Mouse (Mus musculus): Measurements from ENCODE around the gene Lmbrd2.
A peak's percentile ranks its signal among the peaks of the same experiment; 100 is the strongest.

Gene Lmbrd2

DNA sequence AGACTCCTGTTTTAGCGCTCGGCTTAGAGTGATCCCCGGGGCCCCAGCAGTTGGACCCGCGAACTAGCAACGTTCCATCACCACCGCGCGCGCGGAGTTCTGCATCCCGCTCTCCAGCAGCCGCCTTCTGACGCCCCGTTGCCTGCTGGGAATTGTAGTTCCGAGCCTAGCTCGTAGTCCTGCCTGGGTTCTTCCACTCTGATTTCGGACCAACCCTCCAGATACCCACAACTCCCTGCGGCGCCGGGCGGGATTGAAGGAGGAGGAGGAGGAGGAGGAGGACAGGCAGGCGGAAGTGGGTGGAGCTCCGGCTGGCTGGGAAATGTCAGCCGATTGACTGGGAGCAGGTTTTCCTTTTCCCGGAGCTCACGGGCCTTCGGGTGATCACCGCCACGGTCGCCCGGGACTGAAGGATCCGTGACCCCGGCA lies at the start of gene Lmbrd2:
TSS of gene Lmbrd2 (plus strand) at position 299 of the 429 bp plus-strand sequence.
- peak; percentile 98 for DNase-seq (ENCODE audit: low read depth)

DNA sequence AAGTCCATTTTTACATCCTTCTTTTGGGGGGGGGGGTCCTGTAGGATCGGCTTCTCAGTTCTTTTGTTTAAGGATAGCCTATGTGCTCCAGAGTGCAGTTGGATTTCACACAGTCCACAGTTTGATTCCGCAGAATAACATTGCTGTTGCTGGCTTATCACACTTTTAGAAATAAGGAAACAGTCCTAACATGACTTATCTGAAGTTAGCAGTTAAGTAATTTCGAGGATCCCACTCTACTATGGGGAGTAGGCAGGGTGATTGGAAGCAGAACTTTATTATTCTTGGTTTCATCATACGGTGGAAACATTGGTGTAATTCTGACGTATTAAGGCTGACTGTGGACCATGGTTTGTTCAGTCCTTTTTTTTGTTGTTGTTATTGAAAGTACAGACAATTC lies 49.7 kb upstream of the Lmbrd2 start:
- DNase-seq (ENCODE audit: low read depth) = no peak

DNA sequence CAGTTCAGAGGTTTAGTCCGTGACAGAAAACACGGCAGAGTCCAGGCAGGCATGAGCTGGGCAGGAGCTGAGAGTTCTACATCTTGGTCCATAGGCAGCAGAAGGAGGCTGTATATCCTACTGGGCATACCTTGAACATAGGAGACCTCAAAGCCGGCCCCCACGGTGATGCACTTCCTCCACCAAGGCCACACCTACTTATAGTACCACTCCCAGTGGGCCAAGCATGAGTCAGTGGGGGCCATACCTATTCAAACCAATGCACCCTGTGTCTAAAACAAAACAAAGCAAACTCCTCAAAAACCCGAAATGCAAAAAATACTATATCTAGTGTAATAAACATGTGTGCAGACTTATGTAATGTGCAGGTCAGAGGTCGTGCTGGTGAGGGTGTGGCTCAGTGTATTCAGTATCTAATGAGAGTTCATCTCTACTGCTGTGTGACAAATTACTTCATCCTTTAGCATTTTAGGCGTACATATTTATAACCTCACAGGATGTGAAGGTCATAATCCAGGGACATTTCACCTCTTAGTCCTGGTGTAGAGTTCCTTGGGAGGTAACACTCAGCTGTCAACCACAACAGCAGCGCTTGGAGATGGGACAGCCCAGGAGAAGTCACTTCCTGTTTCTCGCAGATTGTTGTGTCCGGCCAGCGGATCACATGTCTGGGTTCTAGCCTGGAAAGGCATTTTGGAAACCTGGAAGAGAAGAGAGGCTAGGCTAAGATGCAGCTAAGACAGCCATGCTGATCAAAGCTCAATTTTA lies 46.6 kb upstream of the Lmbrd2 start:
- no peak for DNase-seq (ENCODE audit: low read depth)

DNA sequence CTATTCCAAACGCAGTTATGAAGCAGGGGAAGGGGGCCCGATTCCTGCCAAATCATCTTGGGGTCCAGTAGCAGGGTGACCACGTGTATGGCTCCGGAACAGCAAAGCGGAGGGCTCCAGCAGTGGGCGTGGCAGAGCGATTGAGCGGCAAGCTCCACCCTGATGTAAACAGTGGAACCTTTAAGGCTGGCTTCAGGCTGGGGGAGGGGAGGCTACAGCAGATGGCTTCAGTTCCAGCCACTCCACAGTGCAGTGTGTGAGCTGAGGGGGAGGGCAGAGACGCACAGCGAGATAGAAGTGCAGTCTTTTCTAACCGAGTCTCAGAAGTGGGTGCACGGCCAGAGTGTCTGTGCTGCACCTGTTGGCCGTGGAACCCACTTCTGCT lies 46.0 kb upstream of the Lmbrd2 start:
- DNase-seq (ENCODE audit: low read depth) = no peak

DNA sequence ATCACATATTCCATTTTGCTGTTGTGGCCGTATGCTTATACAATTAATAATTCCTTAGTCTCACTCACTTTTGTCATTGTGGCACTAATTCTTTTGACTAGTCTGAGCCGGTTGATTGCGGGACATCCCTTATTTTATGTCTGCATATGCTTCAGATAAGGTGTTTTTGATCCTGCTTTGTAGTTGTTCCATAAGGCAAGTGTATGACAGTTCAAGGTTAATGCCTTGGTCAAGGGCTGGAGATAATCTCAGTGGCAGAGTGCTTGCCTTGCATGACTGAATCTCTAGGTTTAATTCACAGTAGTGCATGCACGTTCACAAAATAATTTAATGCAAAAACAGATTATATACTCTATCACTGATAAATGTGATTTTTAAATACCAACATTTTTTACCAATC lies 43.5 kb upstream of the Lmbrd2 start:
- DNase-seq (ENCODE audit: low read depth) = no peak

DNA sequence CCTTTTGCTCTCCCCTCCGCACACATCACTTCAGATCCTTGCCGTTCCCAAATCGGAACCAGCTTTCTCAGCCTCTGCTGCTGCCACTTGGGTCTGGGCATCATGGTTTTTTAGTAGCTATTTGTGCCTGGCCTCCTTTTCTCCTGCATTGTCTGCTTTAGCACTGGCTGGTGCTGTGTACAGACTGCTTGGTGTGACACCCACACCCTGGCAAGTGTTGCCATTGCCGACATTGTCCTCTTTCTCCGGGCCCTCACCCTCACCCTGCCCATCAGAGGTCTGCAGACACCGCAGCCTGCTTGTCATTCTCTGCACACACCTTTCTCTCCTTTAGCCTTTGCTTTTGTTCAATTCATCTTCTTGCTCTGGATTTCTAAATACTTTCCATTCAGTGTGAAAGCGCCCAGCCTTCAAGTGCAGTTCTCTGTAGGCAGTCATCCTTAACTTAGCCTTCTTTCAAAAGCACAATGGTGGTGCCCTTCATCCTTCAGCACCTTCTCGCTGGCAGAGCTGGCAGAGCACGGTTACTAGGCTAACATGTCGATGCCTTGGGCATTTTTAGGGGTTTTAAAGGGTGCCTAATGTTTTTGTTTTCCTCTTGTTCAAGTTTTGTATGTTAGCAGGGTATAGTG lies 39.8 kb upstream of the Lmbrd2 start:
- DNase-seq (ENCODE audit: low read depth) = no peak

DNA sequence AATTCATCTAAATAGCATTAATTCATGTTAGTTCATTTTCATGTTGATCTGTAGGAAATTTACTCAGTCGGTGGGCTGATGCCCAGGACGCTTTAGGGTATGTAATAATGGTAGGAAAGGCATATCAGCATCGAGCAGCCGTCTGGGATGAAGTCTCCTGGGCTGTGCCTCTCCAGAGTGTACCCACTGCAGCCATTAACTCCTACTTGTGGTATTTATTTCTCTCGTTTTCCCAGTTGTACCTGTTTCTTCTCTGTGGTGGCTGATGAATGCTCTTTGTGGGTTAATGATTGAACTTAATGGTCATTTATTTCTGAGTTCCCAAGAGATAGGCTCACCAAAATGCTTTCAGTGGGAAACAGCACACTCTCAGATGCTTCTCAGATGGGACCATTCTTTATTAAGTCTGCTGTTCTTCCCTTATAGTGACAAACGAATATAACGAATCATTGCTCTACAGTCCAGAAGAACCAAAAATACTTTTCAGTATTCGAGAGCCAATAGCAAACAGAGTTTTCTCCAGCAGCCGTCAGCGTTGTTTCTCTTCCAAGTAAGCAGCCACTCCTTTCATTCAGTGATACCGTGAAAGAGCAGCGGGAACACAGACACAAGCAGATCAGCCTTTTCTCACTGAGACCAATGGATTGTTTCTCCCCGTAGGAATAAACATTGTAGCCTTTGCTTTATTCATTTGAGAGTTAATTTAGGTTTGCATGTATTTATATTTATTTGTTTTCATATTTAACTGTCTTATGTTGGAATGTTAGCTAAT lies 33.9 kb upstream of the Lmbrd2 start:
- DNase-seq (ENCODE audit: low read depth) = no peak

DNA sequence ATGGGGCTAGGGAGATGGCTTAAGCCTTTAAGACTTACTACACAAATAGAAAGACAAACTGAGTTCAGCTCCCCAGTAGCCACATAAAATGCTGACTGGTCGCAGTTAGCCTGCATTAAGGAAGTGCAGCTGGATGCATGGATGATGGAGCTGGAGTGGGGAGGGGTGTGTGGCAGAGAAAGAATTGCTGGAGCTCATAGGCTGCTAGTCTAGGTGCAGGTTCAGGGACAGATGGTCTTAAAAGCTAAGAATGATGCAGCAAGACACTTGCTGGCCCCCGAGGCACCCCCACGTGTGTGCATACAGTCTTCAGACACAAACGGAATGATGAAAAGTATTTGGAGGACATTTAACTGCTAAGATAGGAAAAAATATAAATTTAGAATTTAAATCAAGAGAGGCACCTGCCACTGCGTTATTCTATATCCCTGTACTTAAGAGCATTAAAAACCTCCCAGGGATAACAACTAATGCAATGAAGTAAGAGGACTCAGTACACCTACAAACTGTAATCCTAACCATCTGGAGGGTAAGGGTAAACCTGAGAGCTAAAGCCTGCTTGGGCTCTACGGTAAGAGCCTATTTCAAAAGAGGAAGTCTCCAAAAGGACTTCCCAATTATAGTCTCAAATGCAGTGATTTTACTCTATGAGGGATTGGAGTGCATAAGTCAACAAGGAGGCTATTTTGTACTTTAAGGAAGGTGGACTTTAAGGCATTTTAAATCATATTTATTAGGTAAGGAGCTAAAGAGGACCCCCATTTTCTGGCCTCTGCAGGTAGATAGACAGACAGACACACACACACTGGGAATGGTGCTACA lies 29.6 kb upstream of the Lmbrd2 start:
- no peak for DNase-seq (ENCODE audit: low read depth)

DNA sequence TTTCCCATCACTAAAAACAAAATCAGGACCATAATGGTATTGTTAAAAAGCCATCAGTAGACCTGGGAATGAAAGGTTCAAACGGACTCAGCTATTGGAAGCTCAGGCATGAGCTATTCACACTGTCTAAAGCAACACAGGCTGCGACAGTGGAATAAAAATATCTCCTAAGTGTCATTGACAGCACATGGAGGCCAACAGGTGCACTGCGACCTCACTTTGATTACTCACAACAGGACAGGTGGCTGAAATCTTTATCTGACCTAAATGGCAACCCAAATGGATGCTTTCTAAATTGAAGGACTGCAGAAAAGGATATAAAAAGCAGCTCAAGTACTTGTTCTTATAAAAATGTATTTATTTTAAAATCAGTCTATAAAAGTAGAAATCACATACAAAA lies 28.7 kb upstream of the Lmbrd2 start:
- DNase-seq (ENCODE audit: low read depth) = no peak

DNA sequence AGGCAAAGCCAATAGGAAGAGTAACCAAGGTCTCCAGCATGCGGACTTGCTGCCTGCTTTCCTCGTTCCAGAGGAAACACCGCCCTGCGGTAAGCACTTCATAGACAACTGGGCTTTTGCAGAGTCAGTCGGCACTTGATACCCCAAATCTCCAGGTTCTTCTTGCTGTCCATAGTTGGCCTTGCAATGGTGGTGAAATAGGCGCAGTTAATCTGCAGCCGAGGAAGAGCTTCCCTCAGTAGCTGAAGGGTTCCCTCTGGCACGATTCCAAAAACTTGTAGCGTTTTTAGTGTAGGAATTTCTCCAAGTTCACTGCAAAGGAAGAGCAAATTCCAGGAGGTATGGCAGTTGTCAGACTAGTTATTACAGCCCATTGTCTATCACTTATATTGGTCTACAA lies 26.8 kb upstream of the Lmbrd2 start:
- no peak for DNase-seq (ENCODE audit: low read depth)

DNA sequence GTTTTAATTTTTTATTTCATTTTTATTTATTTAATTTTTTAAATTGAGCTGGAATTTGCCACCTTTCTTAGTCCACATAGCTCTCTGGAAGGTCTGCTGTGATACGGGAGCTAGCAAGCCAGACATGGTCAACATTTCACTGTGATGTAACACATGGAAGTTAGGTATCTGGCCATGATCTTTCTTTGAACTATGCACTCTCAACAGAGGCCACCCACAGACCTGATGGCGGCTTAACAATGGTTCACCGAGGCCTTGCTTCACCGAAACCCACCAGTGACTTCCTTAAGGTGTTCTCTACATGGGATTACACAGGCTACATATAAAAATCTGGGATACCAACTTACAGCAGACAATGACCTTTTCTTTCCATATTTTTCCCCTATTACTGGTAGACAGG lies 26.2 kb upstream of the Lmbrd2 start:
- DNase-seq (ENCODE audit: low read depth) = no peak

DNA sequence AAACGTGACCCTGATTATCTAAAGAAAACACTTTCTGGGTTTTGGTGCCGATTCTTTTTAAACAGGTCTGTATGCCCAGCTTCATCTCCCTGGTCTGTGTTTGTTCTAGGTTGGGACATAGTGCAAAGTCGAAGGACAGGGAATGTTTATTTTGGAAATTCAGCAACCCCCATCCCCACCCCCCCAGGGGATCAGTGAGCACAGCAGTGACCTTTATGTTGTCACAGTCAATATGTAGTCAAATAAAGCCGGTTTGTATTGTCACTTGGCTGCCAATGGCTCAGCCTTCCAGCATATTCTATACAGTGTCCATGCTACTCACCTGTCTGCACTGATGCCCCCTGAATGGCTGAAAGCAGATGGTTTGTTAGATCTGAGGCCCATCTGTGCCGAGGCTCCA lies 25.8 kb upstream of the Lmbrd2 start:
- DNase-seq (ENCODE audit: low read depth) = no peak

DNA sequence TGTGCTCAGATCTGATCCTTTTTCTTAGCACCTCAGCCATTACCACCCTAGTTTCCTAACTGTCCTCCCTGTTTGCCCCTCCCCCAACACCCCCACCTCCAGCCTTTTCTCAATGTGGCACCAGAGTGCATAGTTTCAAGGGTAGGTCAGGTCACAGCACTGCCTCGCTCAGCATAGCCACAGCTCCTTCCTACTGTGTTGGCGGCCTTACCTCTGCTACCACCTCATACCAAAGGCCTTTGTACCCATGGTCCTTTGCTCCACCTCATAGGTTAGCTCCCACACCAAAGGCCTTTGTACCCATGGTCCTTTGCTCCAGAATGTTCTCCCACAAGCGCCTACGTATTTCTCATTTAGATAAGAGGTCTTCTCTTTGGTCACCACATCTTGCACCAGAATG lies 21.5 kb upstream of the Lmbrd2 start:
- DNase-seq (ENCODE audit: low read depth) = no peak

DNA sequence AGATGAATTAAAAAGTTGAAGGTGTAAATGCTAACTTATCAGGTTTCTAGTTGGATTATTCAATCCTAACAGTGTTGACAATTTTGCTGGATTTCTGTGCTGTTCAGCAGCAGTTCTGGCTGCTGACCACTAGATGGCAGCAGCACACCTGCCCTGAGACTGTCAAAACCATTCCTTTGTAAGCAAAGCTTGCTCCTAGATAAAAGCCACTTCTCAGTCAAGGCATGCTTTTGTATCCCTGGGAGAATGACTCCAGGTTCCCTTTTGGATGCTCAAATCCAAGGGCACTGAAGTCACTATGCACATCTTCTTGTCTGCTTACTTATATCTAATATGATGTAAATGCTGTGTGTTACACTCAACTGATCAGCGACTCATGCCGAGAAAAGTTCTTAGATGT lies 20.3 kb upstream of the Lmbrd2 start:
- DNase-seq (ENCODE audit: low read depth) = peak; percentile 82

DNA sequence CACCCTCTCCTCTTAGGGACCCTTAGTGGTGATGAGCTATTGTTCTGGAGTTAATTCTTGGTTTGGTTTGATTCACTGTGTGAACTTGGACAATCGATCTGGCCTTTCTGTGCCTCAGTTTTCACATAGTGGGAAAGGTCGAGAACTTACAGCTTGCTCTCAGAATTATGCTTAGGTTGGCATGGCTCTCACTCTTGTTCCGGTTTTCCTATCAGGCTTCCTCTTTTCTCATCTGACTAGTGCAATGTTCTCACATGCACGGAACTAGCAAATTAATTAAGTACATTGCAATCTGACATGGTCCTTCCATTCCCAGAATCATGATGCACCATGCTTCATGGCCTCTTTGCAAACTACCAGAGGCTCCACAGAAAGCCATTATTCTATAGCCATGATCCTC lies 17.4 kb upstream of the Lmbrd2 start:
- no peak for DNase-seq (ENCODE audit: low read depth)

DNA sequence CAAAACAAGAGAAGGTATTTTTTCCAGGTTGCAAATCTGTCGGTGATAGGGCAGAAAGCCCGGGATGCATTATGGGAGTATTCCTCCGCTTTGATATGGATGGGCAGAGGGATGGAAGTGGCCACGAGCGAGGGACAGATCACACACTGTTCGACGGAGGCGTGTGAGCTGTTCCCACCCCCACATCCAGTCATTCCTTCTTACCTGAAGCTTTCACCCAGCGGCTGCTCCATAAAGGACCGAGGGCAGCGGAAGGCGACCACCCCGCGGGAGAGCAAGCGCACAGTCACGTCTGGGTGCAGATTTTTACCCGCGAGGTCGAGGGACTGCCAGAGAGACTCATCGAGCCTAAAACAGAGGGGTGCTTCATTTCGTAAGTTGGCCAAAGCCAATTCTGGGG lies 15.5 kb upstream of the Lmbrd2 start:
- DNase-seq (ENCODE audit: low read depth) = no peak

DNA sequence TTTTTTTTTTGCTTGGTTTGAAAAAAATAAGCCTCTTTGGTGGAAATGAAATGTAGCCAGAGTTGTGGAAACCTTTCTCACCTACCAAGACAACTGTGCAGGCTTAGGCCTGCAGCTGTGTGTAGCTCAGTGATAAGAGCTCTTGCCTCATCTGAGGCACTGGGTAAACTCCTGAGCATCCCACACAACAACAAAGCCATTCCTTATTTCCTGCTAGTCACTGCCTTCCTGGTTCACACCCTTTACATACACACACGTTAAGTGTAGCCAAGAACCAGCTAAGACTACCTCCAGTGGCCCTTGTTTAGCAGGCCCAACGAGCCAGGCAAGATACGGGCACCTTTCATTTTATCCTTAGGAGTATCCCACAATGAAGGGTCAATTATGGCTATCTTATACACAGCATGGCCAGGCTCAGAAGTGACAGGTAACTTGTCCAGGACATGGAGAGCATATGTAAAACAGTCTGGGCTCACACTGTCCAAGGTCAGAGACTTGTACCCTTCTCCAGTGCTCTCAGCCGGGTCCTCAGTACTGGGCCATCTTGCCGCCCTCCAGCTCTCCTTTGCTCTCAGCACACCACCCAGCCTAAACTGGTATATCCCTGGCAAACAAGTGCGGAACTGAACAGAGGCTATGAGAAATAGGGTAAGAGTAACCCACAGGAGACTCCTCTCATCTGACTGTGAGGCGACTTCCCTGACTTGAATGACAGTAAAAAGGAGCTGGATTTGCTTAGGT lies 13.1 kb upstream of the Lmbrd2 start:
- DNase-seq (ENCODE audit: low read depth) = no peak

DNA sequence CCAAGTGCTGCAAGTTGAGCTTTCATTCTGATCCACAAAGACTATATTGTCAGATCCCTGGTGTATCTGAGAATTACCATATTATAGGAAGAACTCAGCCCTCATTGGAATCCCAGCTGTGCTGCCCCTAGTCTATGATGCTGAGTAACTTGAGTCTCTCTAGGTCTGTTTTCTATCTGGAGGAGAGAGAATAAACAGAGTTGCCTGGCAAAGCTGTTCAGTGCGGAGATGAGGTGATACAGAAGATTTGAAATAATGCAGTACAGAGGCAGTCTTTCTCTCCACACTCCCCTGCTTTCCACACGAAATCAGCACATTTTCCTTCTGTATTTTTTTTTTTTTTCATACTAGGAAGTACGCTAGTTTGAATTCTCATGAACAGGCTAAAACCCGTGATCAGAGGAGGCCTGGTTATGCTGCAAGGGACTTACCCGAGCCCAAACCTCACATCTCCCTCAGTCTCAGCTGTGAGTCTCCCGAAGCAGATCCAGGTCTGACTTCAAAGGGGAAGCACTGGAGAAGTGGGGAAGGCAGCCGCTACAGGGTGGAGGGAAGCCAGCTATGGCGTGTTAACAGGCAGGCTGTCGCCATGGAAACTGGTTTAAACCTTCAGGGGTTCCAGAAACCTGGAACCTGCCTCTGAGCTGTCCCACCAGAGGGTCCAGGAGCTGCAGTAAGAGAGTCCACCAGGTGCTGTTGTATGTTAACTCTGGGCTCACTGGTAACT lies 9.4 kb upstream of the Lmbrd2 start:
- DNase-seq (ENCODE audit: low read depth) = no peak

DNA sequence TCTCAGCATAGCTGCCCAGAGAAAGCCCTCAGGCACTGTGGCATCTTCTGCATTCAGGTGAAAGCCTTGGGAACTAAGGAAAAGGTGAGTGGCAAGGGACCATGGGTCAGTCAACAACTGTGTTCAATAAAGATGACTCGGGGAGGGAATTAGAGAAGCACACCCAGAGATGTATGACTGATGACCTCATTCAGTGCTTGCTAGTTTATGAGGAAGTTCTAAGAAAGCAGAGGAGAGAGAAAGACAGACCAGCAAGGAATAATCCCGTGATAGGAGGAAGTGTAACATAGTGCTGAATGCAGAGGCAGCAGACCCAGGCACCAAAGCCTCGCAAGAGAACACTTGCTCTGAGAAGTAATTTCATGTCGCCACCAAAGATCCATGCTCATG lies 8.9 kb upstream of the Lmbrd2 start:
- DNase-seq (ENCODE audit: low read depth) = no peak

DNA sequence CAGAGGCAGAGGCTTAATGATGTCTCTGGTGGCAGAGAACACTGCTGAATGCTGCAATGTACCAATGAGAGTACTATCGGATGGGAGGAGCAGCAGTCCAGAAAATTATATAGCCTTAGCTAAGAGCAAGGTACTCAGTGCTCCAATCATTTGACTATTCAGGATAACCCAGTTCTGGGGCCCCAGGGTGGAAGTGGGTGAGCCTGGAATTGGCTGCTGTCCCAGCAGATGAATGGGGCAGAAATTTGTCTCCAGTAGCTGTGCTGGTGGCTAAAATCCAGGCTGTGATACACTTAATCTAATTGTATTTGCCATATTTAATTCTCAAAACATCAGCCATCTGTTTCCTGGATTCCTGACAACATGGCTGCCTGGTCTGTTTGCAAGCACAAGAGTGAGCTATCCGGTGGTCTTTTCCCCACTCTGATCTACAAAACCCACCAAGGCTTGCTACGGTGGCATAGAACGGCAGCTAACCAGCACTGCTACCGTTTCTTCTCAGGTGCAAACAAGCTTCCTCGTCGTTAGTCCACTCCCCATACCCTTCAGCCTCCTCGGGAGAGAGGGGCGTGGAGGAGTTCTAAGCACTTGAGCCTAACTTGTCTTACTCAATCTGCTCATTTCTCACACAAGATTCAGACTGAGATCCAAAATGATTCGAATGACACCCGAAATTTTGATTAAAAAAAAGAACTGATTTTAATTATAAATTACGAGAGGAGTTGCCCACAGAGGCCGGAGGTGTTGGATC lies 7.5 kb upstream of the Lmbrd2 start:
- DNase-seq (ENCODE audit: low read depth) = no peak

All from NIH3T3 (cell line).